Mouse (Mus musculus) 3134 (cell line): Measurements from ENCODE around the gene Plxna2.

ENCODE experiments used
- DNase-seq: peaks from one replicate; pipeline ENCODE4 v3.0.0-alpha.2; 2011; ENCODE audit warnings: low spot score; ENCODE audit not compliant: insufficient read length; ENCODE audit errors: extremely low read depth

Plxna2 gene

DNA sequence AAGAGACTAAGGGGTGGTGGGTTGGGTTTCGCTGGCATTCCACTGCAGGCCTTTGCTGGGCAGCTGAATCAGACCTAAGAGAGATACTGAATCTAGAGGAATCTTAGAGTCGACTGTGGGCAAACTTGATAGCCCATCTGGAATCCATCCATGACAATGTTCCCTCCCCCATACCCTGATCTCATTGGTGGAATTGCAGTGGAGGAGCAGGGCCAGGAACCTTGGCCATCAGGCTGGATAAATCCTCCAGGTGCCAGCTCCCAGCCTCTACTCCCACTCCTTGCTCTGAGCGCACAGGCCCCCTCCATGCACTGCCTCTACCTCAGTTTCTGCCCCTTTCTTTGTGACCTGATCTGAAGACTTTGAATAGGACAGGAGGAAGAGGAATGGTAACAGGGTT, 81.3 kb downstream of the Plxna2 start:
- no peak for DNase-seq

DNA sequence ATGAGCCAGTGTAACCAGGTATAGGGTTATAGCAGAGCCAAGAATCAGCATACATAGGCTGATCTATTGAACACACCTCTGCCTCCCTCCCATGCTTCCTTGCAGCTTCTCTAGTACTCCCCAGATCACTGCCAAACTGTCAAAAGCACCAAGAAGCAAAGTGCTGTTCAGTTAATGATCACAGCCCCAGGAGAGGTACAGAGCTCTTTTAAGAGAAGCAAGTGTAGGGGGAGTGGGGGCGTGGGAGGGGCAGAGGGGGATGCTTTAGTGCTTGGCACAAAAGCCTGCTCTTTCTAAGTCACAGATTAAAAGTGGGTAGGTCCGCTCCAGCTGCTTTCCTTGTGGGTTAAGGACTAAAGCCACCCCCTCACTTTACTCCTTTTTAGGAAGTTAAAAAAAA, 85.2 kb downstream of the Plxna2 start:
- no peak for DNase-seq

DNA sequence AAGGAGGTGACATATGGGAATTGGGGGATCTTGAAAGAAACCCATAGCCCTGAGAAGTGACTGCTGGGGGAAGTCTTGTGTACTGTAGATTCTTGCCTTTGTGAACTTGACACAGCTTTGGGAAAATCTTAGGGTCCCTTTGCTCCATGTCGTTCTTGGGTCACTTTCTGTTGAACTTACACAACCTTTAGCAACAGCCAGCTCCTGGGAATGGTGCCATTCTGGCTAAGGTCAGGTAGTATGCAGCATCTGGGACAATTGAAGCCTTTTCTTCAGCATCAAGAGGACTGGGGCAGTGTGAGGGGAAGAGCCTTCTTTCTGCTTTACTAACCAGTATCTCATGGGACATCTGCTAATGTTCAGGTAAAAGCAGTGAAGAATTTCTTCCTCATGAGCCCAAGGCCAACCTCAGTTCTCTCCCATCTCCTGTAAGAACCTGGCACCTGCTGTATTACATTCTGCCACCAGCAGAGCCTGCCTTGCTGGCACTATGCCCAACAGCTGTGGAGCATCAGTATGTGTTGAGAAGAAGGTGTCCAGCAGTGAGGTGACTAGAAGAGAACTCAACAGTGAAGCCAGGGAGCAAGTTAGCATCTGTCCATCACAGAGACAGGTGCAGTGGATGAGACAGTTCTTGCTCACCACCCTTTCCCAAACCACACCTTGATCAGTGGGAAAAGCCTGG, 86.3 kb downstream of the Plxna2 start:
- no peak for DNase-seq

DNA sequence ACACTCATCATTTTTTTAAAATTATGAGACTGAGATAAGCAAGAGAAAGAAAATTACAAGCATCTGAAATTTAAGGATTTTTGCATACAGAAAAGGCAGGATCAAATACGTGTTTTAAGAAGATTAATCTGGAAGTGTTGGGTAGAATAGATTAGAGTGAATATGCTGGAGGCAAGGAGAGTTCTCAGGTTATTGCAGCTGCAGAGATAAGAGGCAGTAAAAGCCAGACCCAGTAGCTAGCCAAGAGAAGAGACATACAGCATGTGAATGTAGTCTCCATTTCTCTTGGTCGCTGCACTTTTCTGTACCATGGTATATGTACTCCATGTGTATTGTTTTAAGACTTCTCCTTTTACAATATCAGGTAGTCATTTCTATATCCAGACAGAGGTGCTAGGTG, 88.5 kb downstream of the Plxna2 start:
- DNase-seq: no peak

DNA sequence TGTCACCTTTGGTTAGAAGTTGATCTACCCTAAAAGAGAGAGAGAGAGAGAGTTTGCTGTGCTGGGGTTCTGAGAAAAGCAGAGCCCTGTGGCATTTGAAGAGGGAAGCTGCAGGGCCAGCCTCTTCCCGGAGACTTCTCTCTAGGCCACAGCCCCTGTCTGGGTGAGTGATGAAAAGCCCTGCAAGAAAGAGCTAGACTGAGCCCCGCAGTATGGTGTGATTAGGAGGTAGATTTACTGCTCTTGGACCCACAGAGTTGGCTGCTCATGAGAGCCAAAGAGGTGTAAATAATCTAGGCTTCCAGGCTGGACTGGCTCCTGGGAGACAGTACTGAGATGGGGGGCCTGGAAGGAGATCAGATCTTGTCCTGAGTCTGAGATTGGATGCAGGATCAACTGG, 94.4 kb downstream of the Plxna2 start:
- DNase-seq: no peak

DNA sequence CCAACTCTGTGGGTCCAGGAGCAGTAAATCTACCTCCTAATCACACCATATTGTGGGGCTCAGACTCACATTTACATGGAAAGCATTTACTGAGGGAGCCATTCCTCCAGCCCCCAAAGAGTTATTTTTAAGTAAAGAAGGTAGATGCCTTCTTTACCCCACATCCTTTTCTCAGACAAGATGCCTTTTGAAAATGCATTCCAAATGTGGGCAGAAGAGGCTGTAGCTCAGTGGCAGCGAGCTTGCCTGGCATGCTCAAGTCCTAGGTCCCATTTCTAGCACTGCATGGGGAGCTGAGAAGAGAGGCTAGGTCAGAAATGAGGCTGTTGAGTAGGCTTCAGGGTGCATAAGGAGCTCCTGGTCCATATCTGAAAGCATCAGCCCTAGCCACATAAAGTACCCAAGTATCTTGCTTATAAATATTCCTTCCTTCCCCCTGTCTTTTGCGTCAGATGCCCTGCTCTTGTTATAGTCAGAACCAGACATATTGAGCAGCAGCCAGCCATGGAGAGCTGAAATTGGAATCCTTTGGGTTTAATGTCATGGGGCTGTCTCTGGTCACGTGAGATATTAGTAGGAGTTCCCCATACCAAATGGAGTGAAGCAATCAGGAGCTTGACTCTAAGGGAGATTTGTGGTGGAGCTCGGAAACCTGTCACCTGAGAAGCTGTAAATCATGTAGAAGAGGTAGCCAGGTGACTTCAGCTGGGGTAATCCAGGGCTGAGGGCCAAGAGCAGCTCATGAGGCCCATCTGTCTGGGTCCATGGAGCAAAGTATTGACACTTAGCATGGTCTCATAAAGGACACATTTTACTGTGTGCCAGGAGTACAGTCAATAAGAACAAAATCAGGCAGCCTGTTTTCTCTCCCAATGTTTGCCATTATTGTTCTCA, 96.4 kb downstream of the Plxna2 start:
- DNase-seq: no peak

DNA sequence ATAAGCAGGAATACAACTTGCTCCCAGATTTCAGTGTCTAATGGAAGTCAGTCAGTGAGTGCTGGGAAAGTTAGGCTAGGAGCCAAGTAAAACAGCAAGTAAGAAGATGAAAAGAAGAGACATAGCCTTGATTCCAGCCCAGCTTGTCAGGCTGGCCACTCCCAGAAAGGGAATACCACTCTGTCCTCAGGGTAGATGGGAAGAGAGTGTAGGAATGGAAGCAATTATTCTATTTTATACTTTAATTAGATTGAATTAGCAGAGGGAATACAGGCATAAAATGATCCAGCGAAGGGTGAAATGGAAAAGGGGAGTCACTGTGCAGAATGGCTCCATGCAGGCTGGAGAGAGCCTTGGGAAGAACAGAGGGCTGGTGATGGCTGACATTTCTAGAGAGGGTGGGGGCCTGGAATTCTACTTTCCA, 99.4 kb downstream of the Plxna2 start:
- no peak for DNase-seq

DNA sequence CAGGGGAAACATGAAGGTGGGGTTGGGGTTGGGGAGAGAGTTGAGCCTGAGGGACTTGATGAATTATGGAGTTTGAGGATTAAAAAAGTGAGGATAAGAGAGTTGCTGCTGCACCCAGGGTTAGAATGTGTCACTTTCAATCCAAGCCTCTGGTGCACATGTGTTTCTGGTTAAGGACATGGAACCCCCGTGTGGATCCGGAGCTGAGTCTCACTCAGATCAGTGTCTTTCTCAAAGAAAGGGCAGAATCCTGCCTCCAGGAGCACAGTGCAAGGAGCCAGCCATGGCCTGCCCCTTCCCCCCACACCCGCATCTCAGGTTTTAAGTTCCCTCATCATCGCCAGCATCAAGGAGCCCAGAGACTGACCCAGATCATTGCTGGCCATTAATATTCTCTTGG, 102.4 kb downstream of the Plxna2 start:
- no peak for DNase-seq

DNA sequence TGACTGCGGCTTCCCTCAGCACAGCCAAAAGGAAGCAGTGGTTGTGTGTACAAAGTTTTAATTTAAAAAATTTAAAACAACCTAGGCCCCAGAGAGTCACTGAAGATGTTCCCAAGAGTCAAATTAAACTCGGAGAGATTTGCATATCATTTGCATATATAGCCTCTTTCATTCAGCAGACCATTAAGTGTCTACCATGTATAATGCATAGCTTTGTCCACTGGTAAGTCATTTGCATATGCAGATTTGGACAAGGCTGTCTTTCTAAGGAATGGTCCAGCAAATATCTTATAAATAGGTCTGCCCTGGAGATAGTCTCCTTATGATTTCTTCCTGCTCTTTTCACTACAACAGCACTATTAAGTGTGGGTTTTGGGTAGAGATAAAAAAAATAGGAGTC, 103.2 kb downstream of the Plxna2 start:
- no peak for DNase-seq

DNA sequence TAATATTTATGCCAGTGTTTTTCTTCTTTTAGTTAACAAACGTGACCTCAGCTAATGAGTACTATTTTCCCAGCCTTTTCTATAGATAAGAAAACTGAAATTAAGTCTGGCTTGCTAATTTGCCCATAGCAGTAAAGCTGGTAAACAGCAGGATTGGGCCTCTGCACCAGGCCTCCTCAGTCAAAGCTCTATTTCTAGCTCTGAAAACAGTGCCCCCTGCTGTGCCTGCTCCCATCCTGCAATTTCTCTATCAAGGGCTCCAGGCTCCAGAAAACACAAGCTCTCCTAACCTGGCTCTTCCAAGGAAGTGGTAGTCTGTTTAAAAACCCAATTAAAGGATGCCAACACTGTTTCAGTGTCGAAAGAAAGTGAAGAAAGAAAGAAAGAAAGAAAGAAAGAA, 104.3 kb downstream of the Plxna2 start:
- DNase-seq: peak; percentile 29

DNA sequence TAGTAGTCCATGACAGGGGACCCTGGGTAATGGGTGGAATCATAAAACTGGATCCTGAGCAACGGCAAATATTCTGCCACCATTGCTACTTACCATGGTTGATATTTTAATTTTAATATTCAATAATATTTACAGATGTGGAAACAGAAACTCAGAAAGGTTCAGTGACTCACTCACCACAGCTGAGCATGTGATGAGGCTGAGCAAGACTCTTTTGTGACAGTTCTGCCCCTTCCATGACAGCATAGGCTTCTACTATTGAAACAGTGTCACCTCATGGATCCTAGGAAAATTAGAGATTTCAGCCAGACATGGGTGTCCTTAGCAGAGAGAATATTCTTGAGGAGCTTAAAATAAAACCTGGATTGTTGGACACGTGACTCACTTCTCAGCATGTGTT, 116.8 kb downstream of the Plxna2 start:
- peak; percentile 23 for DNase-seq

DNA sequence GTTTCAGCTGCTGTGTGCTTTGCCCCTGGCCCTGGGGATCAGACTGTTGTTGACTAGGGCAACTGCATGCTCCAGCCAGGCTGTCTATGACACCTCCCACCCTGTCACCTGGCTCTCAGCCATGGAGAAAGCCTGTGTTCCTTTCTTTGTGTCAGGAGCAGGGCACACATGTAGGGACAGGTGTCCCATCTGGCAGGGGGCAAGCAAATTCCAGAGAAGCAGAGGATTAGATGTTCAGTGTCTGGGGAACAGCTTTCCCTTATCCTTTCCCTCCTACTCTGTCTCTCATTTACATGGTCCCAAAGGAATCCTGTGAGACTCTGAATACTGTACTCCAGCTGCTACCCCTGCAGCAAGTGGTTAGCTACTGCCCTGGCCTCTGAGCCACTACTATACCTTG, 121.9 kb downstream of the Plxna2 start:
- DNase-seq: no peak

DNA sequence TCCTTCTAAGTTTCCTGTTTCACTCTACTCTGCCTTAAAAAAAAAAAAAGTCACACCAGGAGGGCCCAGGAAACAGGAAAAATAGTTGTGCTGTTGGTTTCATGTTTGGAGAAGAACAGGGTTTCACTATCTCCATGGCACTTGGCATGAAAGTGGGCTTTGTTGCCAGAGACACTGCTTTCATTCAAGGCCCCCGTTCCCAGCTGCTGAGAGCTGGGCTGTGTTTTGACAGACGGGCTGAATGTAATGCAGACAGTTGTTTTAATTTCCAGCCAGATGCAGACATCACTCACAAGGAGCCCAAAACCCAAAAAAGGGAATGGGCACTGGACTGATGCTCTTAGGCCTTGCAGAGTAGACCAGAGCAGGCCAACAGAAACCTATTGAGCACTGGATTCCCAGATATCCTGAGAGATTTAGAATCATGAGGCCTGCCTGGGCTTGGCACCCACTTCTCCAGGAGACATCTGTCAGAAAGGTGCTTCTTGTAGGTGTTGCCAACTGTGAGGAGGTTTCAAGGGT, 124.9 kb downstream of the Plxna2 start:
- no peak for DNase-seq

DNA sequence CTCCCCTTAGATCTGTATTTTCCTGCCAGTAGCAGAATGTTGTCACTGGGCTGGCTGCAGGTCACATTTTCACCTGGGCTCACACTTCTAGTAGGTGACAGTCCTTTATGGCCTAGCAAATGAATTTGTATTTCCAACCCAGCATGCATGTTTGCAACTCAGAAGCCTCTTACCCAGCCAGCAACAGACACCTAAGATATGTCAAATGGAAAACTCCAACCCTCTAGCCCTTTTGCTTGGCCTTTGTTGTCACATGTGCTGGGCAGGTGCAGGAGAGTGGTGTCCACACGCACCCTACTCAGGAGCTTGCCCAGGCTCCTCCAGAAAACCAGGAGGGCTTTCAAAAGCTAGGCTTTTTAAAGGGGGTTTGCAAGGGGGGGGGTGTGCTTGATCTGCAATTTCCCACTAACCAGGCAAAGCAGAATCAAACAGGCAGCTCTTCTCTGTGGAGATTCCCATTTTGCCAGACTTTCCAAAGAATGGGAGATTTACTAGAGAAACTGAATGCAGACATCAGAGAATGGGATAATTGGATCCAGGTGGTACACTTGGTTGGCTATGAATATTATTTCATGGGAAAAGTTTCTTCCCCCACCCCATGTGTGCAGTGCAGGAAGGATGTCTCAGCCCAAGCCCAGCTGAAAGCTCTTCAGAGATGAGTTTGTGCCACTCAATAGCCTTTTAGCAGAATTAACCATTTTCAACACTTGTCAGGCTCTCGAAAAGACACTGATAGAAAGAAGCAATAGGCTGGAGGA, 127.3 kb downstream of the Plxna2 start:
- no peak for DNase-seq

DNA sequence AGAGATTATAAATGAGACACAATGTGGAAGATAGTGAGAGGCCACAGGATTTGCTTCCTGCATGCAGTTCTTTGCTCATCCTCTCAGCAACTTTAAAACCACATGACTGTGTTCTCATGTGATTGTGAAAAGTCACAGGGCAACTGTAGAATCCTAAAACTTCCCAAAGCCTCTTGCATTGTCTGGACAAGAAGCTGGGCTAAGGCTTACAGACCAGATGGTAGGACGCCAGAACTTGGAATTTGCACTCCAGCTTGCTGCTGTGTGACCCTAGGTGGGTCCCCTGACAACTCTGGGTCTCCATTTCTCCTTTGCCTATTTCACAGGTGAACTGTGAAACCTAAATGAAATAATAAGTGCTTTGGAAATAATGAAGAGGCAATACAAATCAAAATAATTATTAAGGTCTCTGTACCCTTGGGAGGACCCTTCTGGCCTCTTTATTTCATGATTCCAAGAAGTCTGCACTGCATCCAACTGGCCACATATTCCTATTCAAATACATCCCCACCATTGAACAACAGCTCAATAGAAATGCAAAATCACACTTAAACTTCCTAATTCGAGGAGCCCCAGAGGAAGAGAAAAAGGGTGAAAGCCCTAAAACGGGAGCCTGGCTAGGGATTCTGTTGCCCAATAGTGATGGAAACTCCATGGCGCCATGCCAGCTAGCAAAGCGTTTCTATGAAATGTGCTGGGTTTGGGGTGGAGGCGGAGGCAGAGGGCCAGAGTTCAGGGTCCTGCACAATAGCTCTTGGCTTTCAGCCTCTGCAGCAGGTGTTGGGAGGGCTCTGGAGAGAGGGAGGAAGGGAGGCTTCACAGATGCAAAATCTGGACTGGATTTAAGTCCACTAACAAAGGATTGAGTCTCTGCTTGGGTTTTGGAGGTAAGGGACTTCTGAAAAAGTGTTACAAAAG, 128.6 kb downstream of the Plxna2 start:
- DNase-seq: peak; percentile 14

DNA sequence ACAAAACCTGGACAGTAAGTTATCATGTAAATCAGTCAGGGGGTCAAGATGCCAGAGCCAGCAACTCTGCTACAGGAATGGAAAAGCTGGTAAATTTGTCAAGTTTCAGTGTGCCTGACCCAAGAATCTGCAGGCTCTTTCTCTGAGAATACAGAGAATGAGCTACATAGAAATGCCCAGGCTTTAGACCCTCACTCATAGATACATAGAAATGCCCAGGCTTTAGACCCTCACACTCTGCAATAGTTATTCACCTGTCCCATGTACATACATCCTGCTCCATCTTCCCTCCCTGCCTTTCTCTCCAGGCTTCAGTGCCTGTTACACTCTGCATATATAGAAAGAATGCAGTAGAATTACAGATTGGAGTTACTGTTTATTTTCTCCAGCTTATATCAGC, 129.2 kb downstream of the Plxna2 start:
- DNase-seq: no peak

DNA sequence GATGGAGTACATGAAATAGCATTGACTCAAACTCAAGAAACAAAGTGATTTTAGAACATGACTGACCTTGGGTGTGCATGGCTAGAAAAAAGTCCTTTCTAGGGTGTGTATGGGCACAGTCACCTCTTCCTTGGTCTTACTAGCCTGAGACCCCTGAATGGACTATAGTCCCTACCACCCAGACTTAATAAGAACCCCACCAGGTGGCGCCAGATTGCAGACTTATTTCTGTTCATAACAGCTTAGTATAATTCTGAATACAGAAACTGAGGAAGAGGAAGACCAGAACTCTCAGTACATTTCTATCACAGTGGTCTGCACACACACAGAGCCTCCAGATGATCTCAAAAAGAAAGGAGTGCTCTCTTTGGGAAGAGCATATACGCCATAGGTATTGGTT, 135.2 kb downstream of the Plxna2 start:
- no peak for DNase-seq

DNA sequence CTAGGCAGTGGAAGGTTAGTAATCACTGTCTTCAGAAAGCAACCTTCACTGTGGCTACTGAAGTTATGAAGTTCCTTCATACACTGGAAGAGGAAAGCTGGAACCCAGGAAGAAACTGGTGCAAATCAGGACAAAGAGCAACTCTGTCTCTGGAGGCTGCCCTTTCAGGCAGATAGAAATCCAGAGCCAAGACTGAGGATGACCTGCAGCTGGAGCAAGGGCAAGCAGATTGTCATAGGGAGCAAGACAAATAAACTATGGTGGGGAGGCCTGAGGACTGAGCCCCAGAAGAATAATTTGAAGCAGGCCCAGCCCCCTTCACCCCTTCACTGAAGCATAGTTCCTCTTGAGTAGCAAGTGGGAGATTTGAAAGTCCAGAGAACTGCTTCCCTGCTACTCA, 138.0 kb downstream of the Plxna2 start:
- DNase-seq: no peak

DNA sequence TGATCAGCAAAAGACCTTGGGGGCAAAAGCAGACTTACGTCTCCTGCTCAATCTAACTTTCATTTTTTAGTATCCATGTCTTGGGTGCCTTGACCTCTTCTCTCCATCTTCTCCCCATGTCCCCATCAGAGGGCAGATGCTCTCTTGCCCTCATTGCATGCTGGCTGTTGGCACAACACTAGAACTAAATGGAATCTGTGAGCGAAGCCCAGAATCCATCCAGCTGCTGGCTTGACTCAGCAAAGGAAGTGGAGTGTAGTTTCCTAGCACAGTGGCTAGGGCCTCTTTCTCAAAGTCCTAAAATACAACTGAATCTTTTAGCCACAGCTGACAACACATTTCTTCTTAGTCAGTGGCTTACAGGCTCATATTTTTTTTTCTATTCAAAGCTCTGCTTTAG, 138.4 kb downstream of the Plxna2 start:
- DNase-seq: no peak

DNA sequence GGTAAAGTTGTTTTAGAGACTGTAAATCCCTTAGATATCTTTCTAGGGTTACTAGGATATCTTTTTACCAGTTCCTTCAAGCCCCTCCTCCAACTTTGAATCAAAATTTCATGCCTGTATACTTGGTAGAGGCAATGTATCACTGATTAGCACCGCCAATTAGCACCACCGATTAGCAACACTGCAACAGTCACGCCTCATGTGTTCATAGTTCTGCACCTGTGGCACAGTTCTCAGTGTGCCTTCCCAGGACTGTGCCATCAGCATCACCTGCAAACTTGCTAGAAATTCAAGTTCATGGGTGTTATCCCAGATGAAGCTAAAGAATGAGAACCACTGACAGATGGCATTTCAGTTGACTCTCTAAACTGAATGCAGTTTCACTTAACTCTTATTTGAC, 138.8 kb downstream of the Plxna2 start:
- DNase-seq: no peak
